Mouse (Mus musculus) ovary, postnatal 14 days (tissue): ENCODE results near the gene Nit2.

Experiments used
- DNase-seq: peaks from one replicate; pipeline ENCODE4 v3.0.0; 2022; ENCODE audit warnings: low spot score

The Nit2 gene

GRCm38 (mm10) chr16:57162841-57163240, 4.3 kb downstream of the Nit2 start:
- no peak for DNase-seq

GRCm38 (mm10) chr16:57159835-57160234, 7.3 kb downstream of the Nit2 start:
- no peak for DNase-seq

- DNase-seq = no peak
These were observed 9.4 kb downstream of the Nit2 start for GRCm38 (mm10) chr16:57157728-57158127.

GRCm38 (mm10) chr16:57157076-57157475, 10.1 kb downstream of the Nit2 start:
- DNase-seq = no peak

- no peak for DNase-seq
These were observed 11.2 kb downstream of the Nit2 start for GRCm38 (mm10) chr16:57155899-57156298.

- DNase-seq = no peak
These were observed 15.7 kb downstream of the Nit2 start for GRCm38 (mm10) chr16:57151437-57151836.

DNA sequence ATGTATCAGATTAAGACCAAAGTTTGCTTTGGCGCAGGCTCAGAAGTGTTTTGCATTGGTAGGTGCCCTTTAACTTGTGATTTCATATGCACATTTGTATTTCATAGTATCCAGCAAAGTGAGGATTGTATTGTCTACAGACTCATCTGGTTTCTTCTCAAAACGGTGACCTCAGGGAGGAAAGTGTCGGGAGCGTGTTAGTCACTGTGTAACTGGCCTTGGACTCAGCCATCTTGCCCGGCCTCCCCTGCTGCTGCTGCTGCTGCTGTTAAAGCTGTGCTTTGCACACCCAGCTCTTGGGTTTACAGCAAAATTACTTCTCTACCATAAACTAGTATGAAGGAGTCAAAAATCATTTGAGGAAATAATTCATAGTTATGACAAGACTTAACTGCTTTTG, 22.4 kb downstream of the Nit2 start:
- no peak for DNase-seq

DNA sequence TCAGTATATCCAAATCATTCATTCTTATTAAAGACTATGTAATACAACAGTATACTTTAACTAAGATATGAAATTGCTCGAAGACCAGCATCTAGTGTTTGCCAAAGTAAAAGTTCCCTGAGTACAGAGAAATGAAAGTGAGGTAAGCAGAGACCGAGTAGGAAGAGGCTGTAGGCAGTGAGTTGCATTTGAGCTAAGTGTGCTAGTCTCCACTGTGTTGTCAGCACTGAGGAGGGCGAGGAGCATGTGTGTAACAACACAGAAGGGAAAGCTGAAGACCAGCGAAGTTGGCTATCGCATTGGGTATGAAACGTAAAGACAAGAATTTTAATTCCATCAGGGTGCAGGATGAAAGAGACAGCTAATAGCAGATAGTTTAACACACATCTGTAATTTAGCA, 33.5 kb downstream of the Nit2 start:
- DNase-seq = no peak

DNA sequence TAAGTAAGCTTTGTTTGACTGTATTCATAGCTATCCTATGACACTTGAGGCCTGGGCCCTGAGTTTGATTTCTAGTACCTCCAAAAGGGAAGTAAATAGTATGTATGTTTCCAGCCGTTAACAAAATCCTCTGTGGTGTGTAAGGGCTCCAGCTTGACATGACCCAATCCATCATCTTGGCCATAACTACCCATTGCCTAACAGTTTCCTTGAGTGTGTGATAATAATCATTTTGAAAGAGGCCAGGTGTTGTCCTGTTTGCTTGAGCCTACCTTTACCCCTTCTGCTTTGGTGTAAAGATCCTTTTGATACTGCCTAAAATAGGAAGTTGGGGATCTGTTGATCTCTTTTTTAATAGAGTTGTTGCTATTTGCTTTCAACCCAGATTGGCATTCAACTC, 34.8 kb downstream of the Nit2 start:
- DNase-seq = no peak

DNA sequence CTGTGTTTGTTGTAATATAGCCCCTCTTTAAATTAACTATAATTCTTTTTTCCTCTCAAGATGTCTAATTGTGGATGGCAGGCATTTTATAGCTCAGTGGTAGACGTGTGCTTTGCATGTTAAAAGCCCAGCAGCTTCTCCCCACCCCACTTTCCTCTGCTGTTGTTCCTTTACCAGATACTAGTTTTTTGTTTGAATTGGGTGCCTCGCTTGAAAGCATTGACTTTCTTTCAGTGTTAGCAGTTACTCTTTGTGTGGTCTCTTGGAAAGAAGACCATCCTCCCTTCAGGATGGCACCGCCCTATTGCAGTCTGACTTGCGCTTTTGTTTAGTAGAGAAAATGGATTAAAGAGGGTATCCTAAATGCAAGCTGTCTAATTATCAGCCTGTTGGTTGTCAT, 35.6 kb downstream of the Nit2 start:
- no peak for DNase-seq

- DNase-seq = no peak
These were observed 36.3 kb downstream of the Nit2 start for GRCm38 (mm10) chr16:57130752-57131400.

- DNase-seq = no peak
These were observed 39.3 kb downstream of the Nit2 start for GRCm38 (mm10) chr16:57127825-57128224.

GRCm38 (mm10) chr16:57126268-57126667, 40.9 kb downstream of the Nit2 start:
- no peak for DNase-seq

DNA sequence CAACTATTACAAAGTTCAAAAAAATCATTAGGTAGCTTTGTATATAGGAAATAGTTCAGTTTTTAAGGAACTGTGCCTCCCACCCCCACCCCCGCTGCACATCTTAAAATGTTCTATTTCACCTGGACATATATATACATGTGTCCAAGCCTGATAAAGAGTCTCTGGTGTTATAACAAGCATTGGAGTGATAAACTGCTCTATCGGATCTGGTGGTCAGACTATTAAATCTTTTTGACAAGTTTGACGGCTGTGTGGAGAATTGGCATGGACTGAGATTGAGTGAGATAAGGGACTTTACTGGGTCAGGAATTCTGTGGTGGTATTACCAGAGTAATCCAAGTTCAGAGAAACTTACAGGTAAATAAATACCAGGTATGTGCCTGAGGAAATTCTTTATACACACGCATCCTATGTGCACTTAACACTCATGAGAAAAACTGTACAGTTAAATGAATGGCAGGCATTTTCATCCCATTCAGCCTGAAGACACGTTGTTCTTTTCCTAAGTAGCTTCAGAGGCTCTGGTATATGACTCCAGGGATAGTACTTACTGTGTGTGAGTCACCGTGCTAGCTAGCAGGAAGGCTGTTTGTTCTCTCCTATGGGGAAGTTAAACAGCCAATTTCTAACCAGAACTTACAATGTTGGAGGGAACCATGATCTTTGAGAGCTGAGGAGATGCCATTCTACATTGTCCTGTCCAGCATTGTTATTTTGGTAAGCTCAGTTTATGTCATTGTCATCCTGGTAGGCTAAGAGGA, 44.3 kb downstream of the Nit2 start:
- no peak for DNase-seq

- no peak for DNase-seq
These were observed 45.2 kb downstream of the Nit2 start for GRCm38 (mm10) chr16:57121816-57122415.

- DNase-seq = peak; percentile 86
These were observed 46.0 kb downstream of the Nit2 start, which contains the start of gene Tomm70a for GRCm38 (mm10) chr16:57120913-57121815. Gene Tomm70a (plus strand): TSS chr16:57121703.

DNA sequence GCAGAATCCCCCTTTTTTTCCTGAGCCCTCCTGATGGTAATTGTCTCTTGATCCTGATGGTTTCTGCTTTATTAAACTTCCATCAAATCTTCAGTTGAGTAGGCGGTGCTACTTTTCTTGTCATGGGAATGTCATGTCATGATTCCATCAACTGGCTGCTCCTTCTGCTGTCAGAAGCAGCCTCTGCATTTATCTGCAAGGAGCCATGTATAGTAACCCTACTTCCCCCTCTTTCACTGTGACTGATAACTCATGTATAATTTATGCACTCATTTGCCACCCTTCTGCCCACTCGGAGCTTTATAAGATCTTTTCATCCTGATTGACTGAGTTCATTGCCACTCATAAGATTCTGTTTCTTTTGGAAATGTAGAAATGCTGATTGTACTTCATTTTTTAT, 49.6 kb downstream of the Nit2 start:
- DNase-seq = no peak

DNA sequence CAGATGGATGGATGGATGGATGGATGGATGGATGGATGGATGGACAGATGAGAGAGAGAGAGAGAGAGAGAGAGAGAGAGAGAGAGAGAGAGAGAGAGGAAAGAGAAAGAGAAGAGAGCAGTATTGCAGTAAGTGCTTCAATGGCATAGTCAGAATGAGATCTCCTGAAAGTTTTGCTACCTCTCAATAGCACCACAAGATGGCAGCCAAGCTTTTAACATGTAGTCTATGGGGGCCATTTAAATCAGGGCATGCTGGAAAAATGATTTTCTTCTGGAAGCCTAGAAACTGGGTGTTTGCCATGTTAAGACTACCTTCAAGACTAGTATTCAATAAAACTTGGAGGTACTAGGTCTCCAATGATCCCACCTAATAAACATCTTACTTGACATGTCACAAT, 51.1 kb downstream of the Nit2 start:
- DNase-seq = no peak
